Mouse (Mus musculus) hindbrain, postnatal 0 days (tissue): ENCODE measurements at regions not wholly inside any gene's neighbourhood (a gene's known extent, or its start where the extent isn't known, plus 50 kb on each side); places are given as distances from the start of the nearest gene placed in this dataset.

Source experiments
- ATAC-seq: fragments of 200-750 bp; cut with Nextera tagmentation; 2 replicates; pipeline ENCODE4 v1.8.0; 2017; ENCODE audit warnings: mild to moderate bottlenecking, moderate TSS enrichment, moderate library complexity
- DNase-seq: peaks from one replicate; pipeline ENCODE4 v3.0.0-alpha.2; 2015; ENCODE audit warnings: low spot score
- H3K27ac ChIP-seq: fragments of 300-500 bp; sonication (generic); 2 replicates; pipeline ENCODE4 v1.5.1; 2014; ENCODE audit warnings: mild to moderate bottlenecking
- H3K27me3 ChIP-seq: fragments of 300-500 bp; sonication (generic); 2 replicates; pipeline ENCODE4 v1.6.1; 2014; ENCODE audit warnings: low read length, mixed read lengths; ENCODE audit not compliant: insufficient read depth
- H3K36me3 ChIP-seq: fragments of 300-500 bp; sonication (generic); 2 replicates; pipeline ENCODE4 v1.6.1; 2014; ENCODE audit warnings: low read length, mixed read lengths; ENCODE audit not compliant: insufficient read depth
- H3K4me1 ChIP-seq: fragments of 300-500 bp; sonication (generic); 2 replicates; pipeline ENCODE4 v1.6.1; 2014; ENCODE audit warnings: antibody characterized with exemption, low read length, mixed read lengths; ENCODE audit not compliant: insufficient read depth
- H3K4me2 ChIP-seq: fragments of 300-500 bp; sonication (generic); 2 replicates; pipeline ENCODE4 v1.6.1; 2014; ENCODE audit warnings: low read depth, mild to moderate bottlenecking, low read length, moderate library complexity, mixed read lengths
- H3K4me3 ChIP-seq: fragments of 300-500 bp; sonication (generic); 2 replicates; pipeline ENCODE4 v1.5.1; 2014; ENCODE audit warnings: low read length
- H3K9ac ChIP-seq: fragments of 300-500 bp; sonication (generic); replicated peaks from 2 replicates; pipeline ENCODE4 v1.6.1; 2014; ENCODE audit warnings: mild to moderate bottlenecking, low read length, moderate library complexity, mixed read lengths
- H3K9me3 ChIP-seq: fragments of 300-500 bp; sonication (generic); 2 replicates; pipeline ENCODE4 v1.6.1; 2016; ENCODE audit warnings: low read length, mixed read lengths
- CTCF ChIP-seq: IDR thresholded peaks from 2 replicates; pipeline ENCODE4 v1.5.1; 2016; ENCODE audit warnings: antibody characterized with exemption, control low read depth, low read depth
- WGBS: fragments of 180-500 bp; shearing (Covaris S2); extraction: QIAGEN DNeasy Blood & Tissue Kit; methylation state at CpG from one replicate; pipeline ENCODE4 v1.1.7; 2014; 5-methylcytosine and 5-hydroxymethylcytosine counted together

- H3K36me3 ChIP-seq: no peaks in the 10 kb centered on the region
- ATAC-seq: no peak
Observed at GRCm38 (mm10) chr5:148765993-148766392, 163.1 kb downstream of the Katnal1 start.

GRCm38 (mm10) chr5:148760108-148760507 lies 169.0 kb downstream of the Katnal1 start:
- WGBS: 33% methylated on average over 9 of the region's 9 CpGs
- Histone ChIP-seq H3K9ac (no peak overlapping the region), H3K4me1 (no peaks in the 10 kb centered on the region), H3K27ac (no peak overlapping the region), H3K9me3 (no peaks in the 10 kb centered on the region), H3K36me3 (no peaks in the 10 kb centered on the region), H3K4me3 (no peak overlapping the region), H3K4me2 (no peak overlapping the region), H3K27me3 (no peaks in the 10 kb centered on the region)
- ATAC-seq (no peak; the same call in 1 of the 2 replicates), DNase-seq (peak; percentile 24)
- no peak for TF ChIP-seq CTCF

More at GRCm38 (mm10) chr5:148765993-148766392, 163.1 kb downstream of the Katnal1 start:
- DNase-seq: no peak
- WGBS: 97% methylated on average over 7 of the region's 7 CpGs
- H3K9me3 ChIP-seq: no peaks in the 10 kb centered on the region
- no peaks in the 10 kb centered on the region for H3K27me3 ChIP-seq
- no peaks in the 10 kb centered on the region for H3K4me1 ChIP-seq
- H3K9ac ChIP-seq: no peak overlapping the region
- no peak overlapping the region for H3K27ac ChIP-seq
- no peak for TF ChIP-seq CTCF
- H3K4me2 ChIP-seq: no peak overlapping the region
- H3K4me3 ChIP-seq: no peak overlapping the region

GRCm38 (mm10) chr5:148758786-148759185 lies 170.3 kb downstream of the Katnal1 start:
- H3K4me2 ChIP-seq: no peak overlapping the region
- no peaks in the 10 kb centered on the region for H3K9me3 ChIP-seq
- H3K27me3 ChIP-seq: no peaks in the 10 kb centered on the region
- H3K27ac ChIP-seq: no peak overlapping the region
- no peak overlapping the region for H3K4me3 ChIP-seq
- H3K9ac ChIP-seq: no peak overlapping the region
- 72% methylated on average over 7 of the region's 7 CpGs for WGBS
- DNase-seq: no peak
- ATAC-seq: no peak
- no peaks in the 10 kb centered on the region for H3K36me3 ChIP-seq
- no peak for TF ChIP-seq CTCF
- no peaks in the 10 kb centered on the region for H3K4me1 ChIP-seq

DNA sequence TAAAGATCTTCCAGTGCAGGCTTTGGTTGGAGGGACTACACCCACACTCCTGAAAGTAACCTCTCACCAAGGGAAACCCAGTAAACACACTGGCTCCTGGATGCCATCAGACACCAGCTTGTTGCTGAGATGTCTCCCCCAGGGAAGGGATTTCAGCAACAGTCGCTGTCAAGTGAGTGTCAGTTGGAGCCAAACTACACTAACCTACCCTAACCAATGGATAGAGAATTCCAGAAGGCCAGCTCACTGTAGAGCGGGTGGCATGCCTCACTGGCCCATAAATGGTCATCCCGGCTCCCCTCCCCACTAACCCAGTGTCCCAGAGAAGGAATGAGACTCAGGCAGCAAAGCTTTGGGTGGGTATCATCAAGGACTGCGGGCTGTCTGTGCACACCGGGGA lies 171.4 kb downstream of the Katnal1 start:
- 77% methylated on average over 5 of the region's 5 CpGs for WGBS
- DNase-seq (no peak), ATAC-seq (peak; percentile 32; the same call in 1 of the 2 replicates)
- H3K27me3 ChIP-seq: no peaks in the 10 kb centered on the region
- no peaks in the 10 kb centered on the region for H3K9me3 ChIP-seq
- TF ChIP-seq CTCF: no peak
- no peak overlapping the region for H3K4me3 ChIP-seq
- H3K4me1 ChIP-seq: no peaks in the 10 kb centered on the region
- H3K27ac ChIP-seq: no peak overlapping the region
- H3K4me2 ChIP-seq: no peak overlapping the region
- H3K9ac ChIP-seq: no peak overlapping the region
- H3K36me3 ChIP-seq: no peaks in the 10 kb centered on the region

DNA sequence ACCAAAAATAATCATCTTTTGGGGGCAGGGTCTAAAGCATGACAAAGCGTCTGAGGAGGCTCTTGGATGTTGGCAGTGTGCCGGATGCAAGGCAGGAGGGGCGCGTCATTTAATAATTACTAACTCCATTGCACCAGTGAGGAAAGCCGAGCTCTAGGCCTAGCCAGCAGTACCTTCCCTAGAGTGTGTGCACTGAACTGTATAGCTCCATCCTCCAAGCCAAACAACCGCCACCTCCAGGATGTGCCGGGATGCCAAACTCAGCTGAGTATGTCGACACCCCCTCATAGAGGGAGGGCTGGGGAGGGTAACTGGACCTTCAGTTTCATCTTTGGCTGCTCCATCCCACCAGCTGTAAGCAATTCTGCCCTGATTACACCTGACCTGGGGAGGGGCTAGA lies 171.9 kb downstream of the Katnal1 start:
- H3K27me3 ChIP-seq: no peaks in the 10 kb centered on the region
- no peak overlapping the region for H3K4me3 ChIP-seq
- H3K9me3 ChIP-seq: no peaks in the 10 kb centered on the region
- 41% methylated on average over 8 of the region's 8 CpGs for WGBS
- ATAC-seq (0 out of 2 replicates have a peak, but pooled peaks have one; percentile 18), DNase-seq (peak; percentile 51)
- H3K4me1 ChIP-seq: no peaks in the 10 kb centered on the region
- H3K36me3 ChIP-seq: no peaks in the 10 kb centered on the region
- no peak overlapping the region for H3K4me2 ChIP-seq
- H3K27ac ChIP-seq: no peak overlapping the region
- no peak for TF ChIP-seq CTCF
- H3K9ac ChIP-seq: no peak overlapping the region

DNA sequence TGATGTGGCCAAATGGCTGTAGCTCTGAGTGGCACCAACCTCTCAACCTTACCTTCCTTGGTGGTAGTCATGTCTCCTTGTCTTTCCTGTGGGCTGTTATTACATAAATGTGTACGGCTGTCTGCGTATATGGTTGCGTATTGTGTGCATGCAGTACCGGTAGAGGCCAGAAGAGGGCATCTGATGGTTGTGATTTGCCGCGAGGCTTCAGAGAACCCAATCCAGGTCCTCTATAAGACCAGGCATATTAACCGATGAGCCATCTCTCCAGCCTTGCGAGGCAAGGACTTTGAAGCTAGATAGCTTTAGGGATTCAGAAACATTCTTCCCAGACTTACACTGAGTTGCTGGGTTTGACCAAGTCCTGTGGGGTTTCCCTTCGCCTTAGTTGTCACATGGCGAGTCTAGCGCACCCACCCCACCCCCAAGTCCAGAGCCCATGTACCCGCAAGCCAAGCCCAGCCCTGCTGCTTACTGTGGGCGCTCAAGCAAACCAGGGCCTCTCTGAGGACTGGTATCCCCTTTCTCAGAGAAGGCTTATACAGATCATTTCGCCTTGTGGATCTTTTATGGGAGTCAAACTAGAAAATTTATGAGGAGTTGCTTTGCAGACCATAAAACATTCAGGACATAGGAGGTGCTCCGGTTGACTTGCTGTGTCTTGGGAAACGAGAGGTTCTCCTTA lies 172.7 kb downstream of the Katnal1 start:
- Histone ChIP-seq H3K9ac (no peak overlapping the region), H3K4me3 (no peak overlapping the region), H3K27me3 (no peaks in the 10 kb centered on the region), H3K36me3 (no peaks in the 10 kb centered on the region), H3K4me2 (no peak overlapping the region), H3K4me1 (no peaks in the 10 kb centered on the region), H3K9me3 (no peaks in the 10 kb centered on the region), H3K27ac (no peak overlapping the region)
- WGBS: 87% methylated on average over 16 of the region's 16 CpGs
- no peak for DNase-seq
- no peak for ATAC-seq
- peak; percentile 55 for TF ChIP-seq CTCF

DNA sequence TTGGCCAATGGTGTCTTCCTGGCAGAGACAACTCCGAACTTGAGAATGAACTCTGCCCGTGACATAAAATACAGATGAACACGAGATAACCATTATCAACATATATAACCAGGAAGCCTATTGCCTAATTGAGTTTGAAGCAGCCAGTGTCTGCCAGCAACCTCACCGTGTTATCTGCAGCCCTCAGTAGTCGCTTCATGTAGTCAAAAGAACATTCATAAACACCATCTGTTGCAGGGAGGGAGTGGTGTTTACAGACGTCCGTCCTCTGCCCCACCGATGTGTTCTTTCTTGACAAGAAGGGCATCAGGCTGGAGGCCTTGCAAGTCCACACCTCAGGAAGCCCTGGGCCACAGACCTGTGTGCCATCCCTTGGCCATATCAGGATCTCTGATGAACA lies 173.3 kb downstream of the Katnal1 start:
- WGBS: 82% methylated on average over 8 of the region's 8 CpGs
- H3K4me1 ChIP-seq: no peaks in the 10 kb centered on the region

More for the DNA sequence above, 173.3 kb downstream of the Katnal1 start:
- Histone ChIP-seq H3K4me2 (no peak overlapping the region), H3K9me3 (no peaks in the 10 kb centered on the region), H3K27me3 (no peaks in the 10 kb centered on the region), H3K36me3 (no peaks in the 10 kb centered on the region), H3K27ac (no peak overlapping the region), H3K4me3 (no peak overlapping the region), H3K9ac (no peak overlapping the region)
- DNase-seq (no peak), ATAC-seq (no peak)
- TF ChIP-seq CTCF: no peak
